Mouse (Mus musculus) erythroblast, adult 5-6 weeks (primary cell): ENCODE measurements around the gene Cadm2. TPM values are rescaled to one million over a fixed set of nuclear protein-coding genes. Genes with fewer than 3 reads are reported as not detected.

Experiments used
- ATAC-seq: replicated peaks from 2 replicates; pipeline ENCODE4 v1.8.0; 2016; ENCODE audit warnings: moderate number of reproducible peaks, mild to moderate bottlenecking, moderate TSS enrichment, inconsistent platforms; ENCODE audit not compliant: poor library complexity, low FRiP score, severe bottlenecking
- total RNA-seq, 2 experiments: library from RNA; stranded (forward) in 1 of 2; stranded (reverse) in 1 of 2; fragments of 150-400 nt in 1 of 2; fragments of 200-764, 138-1000 nt in 1 of 2; gene quantifications; 2 replicates each; pipeline versions ENCODE4 v1.2.3 to v1.2.4; 2015 to 2017; ENCODE audit warnings: low replicate concordance in 2 of 2

Gene Cadm2
- total RNA-seq (2015; ENCODE audit: low replicate concordance) (not detected in 2 replicates), total RNA-seq (2017; ENCODE audit: low replicate concordance) (not detected in 2 replicates)

- peak; percentile 78 for ATAC-seq
Observed at GRCm38 (mm10) chr16:67620826-67621505, at the start of gene Cadm2. Gene Cadm2 (minus strand): TSS chr16:67620908.

GRCm38 (mm10) chr16:67646930-67647329, 26.2 kb upstream of the Cadm2 start:
- no peak for ATAC-seq

- ATAC-seq: no peak
Observed at GRCm38 (mm10) chr16:67643651-67644050, 22.9 kb upstream of the Cadm2 start.

- ATAC-seq: no peak
Observed at GRCm38 (mm10) chr16:67619906-67620781, 564 bp downstream of the Cadm2 start.

GRCm38 (mm10) chr16:67619416-67619815, 1.3 kb downstream of the Cadm2 start:
- no peak for ATAC-seq

- ATAC-seq: no peak
Observed at GRCm38 (mm10) chr16:67618817-67619216, 1.9 kb downstream of the Cadm2 start.

- no peak for ATAC-seq
Observed at GRCm38 (mm10) chr16:67617811-67618210, 2.9 kb downstream of the Cadm2 start.

GRCm38 (mm10) chr16:67617256-67617655, 3.5 kb downstream of the Cadm2 start:
- no peak for ATAC-seq

- ATAC-seq: no peak
Observed at GRCm38 (mm10) chr16:67613876-67614275, 6.8 kb downstream of the Cadm2 start.

- ATAC-seq: no peak
Observed at GRCm38 (mm10) chr16:67610904-67611681, 9.6 kb downstream of the Cadm2 start.

GRCm38 (mm10) chr16:67609116-67609515, 11.6 kb downstream of the Cadm2 start:
- ATAC-seq: no peak

GRCm38 (mm10) chr16:67608499-67608898, 12.2 kb downstream of the Cadm2 start:
- ATAC-seq: no peak

- no peak for ATAC-seq
Observed at GRCm38 (mm10) chr16:67605661-67606060, 15.0 kb downstream of the Cadm2 start.

- no peak for ATAC-seq
Observed at GRCm38 (mm10) chr16:67599981-67600380, 20.7 kb downstream of the Cadm2 start.

- no peak for ATAC-seq
Observed at GRCm38 (mm10) chr16:67598841-67599240, 21.9 kb downstream of the Cadm2 start.

- ATAC-seq: no peak
Observed at GRCm38 (mm10) chr16:67591015-67591414, 29.7 kb downstream of the Cadm2 start.

- no peak for ATAC-seq
Observed at GRCm38 (mm10) chr16:67578842-67579517, 41.7 kb downstream of the Cadm2 start.

- ATAC-seq: no peak
Observed at GRCm38 (mm10) chr16:67575557-67575956, 45.2 kb downstream of the Cadm2 start.

- no peak for ATAC-seq
Observed at GRCm38 (mm10) chr16:67526992-67527391, 93.7 kb downstream of the Cadm2 start.

- ATAC-seq: no peak
Observed at GRCm38 (mm10) chr16:67524878-67525277, 95.8 kb downstream of the Cadm2 start.
